Mouse (Mus musculus): ENCODE results near the gene Gm6526. TPM values are rescaled to one million over a fixed set of nuclear protein-coding genes. Genes with fewer than 3 reads are reported as not detected.
"Not testable (repeated sequence)": the region's sequence is repeated elsewhere in the genome, so short reads cannot be mapped to it uniquely, and the experiment has no call there.

Gm6526 gene
- not detected in 2 replicates for polyA plus RNA-seq (2012; ENCODE audit: insufficient read depth, insufficient read length, missing spikeins)

GRCm38 (mm10) chr14:43747566-43747965 lies at the start of gene Gm6526:
Gene Gm6526 (plus strand): TSS chr14:43747866.
- not testable (repeated sequence) for H3K4me1 ChIP-seq (ENCODE audit: control insufficient read depth, insufficient read depth, low read length); H3K4me3 ChIP-seq (ENCODE audit: insufficient read depth, low read length); H3K27ac ChIP-seq (ENCODE audit: insufficient read depth, low read depth, low read length)

- H3K27ac ChIP-seq (ENCODE audit: insufficient read depth, low read depth, low read length); H3K4me3 ChIP-seq (ENCODE audit: insufficient read depth, low read length); H3K4me1 ChIP-seq (ENCODE audit: control insufficient read depth, insufficient read depth, low read length): not testable (repeated sequence)
Observed at GRCm38 (mm10) chr14:43727385-43727784, 20.3 kb upstream of the Gm6526 start, which contains the start of gene Gm16506. Gene Gm16506 (minus strand): TSS chr14:43727485.

DNA sequence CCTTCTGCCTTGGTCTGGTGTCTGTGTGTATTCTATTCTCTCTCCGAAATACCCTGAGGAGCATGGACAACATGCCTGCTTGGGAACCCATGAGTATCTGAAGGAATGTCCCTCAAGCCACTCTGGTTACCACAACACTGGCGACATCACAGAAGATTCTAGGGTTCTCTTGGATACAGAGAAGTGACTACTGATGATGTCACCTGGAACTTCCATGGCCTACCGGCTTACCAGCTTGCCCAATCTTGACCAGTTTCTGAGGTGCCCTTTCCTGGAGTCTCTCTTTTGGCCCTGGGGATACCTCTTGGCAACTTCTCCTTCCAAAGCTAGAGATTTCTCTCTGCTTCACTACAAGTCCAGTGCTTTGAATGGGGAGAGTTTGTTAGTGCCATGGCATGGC lies 37.0 kb downstream of the Gm6526 start, which contains the start of gene Gm8180:
TSS of gene Gm8180 (minus strand) at position 101 of the 400 bp plus-strand sequence.
- not testable (repeated sequence) for H3K4me1 ChIP-seq (ENCODE audit: control insufficient read depth, insufficient read depth, low read length); H3K27ac ChIP-seq (ENCODE audit: insufficient read depth, low read depth, low read length); H3K4me3 ChIP-seq (ENCODE audit: insufficient read depth, low read length)

DNA sequence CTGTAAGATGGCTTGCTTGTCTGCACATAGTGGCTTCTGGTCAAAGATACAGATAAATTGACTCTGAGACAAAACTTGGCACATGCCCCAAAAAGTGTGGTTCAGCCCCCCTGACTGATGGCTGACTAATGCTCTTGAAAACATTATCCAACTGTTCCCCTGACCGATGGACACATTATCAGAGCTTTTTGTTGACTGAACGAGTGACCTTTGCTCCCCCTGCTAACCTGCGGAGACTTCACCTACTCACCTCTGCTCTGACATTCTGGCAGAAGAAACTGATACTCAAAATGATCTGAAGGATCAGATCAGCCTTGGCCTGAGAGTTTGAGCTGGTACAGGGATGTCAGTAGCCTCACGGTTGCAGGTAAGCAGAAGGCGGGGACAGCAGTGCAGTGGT lies 46.1 kb downstream of the Gm6526 start:
- not testable (repeated sequence) for H3K4me3 ChIP-seq (ENCODE audit: insufficient read depth, low read length); H3K27ac ChIP-seq (ENCODE audit: insufficient read depth, low read depth, low read length); H3K4me1 ChIP-seq (ENCODE audit: control insufficient read depth, insufficient read depth, low read length)

- TF ChIP-seq POLR2A (IDR thresholded peaks at IDR 0.05; ENCODE audit: borderline replicate concordance, low read depth, low read length) (no peak), CTCF (IDR thresholded peaks at IDR 0.05; ENCODE audit: low read depth, low read length) (no peak)
- Histone ChIP-seq H3K4me1 (ENCODE audit: control insufficient read depth, insufficient read depth, low read length) (no peaks in the 10 kb centered on the region), H3K27ac (ENCODE audit: insufficient read depth, low read depth, low read length) (no peak overlapping the region), H3K4me3 (ENCODE audit: insufficient read depth, low read length) (no peak overlapping the region)
Observed at GRCm38 (mm10) chr14:43796069-43796904, 48.6 kb downstream of the Gm6526 start.

GRCm38 (mm10) chr14:43796905-43797470 lies 49.3 kb downstream of the Gm6526 start:
- not testable (repeated sequence) for H3K27ac ChIP-seq (ENCODE audit: insufficient read depth, low read depth, low read length); H3K4me1 ChIP-seq (ENCODE audit: control insufficient read depth, insufficient read depth, low read length); H3K4me3 ChIP-seq (ENCODE audit: insufficient read depth, low read length)

- H3K4me1 ChIP-seq (ENCODE audit: control insufficient read depth, insufficient read depth, low read length); H3K27ac ChIP-seq (ENCODE audit: insufficient read depth, low read depth, low read length); H3K4me3 ChIP-seq (ENCODE audit: insufficient read depth, low read length): not testable (repeated sequence)
Observed at GRCm38 (mm10) chr14:43804435-43804834, 56.8 kb downstream of the Gm6526 start.

Other genes with a start within 250 kb of the Gm6526 start
- not detected in 2 replicates for gene Gm5799, start 204.3 kb upstream of the Gm6526 start, polyA plus RNA-seq (2012; ENCODE audit: insufficient read depth, insufficient read length, missing spikeins)
- gene Gm17654, start 168.7 kb upstream of the Gm6526 start, polyA plus RNA-seq (2012; ENCODE audit: insufficient read depth, insufficient read length, missing spikeins), result not detected in 2 replicates
- gene Gm10375, start 139.9 kb upstream of the Gm6526 start, polyA plus RNA-seq (2012; ENCODE audit: insufficient read depth, insufficient read length, missing spikeins), result not detected in 2 replicates
- not detected in 2 replicates for gene Gm8165, start 70.7 kb upstream of the Gm6526 start, polyA plus RNA-seq (2012; ENCODE audit: insufficient read depth, insufficient read length, missing spikeins)
- gene Gm7324, start 50.0 kb upstream of the Gm6526 start, polyA plus RNA-seq (2012; ENCODE audit: insufficient read depth, insufficient read length, missing spikeins), result 1.9 and 5.3 TPM in 2 replicates
- gene Gm16506, start 20.4 kb upstream of the Gm6526 start, polyA plus RNA-seq (2012; ENCODE audit: insufficient read depth, insufficient read length, missing spikeins), result not detected in 2 replicates
- not detected in 2 replicates for gene Gm8180, start 36.9 kb downstream of the Gm6526 start, polyA plus RNA-seq (2012; ENCODE audit: insufficient read depth, insufficient read length, missing spikeins)
- not detected in 2 replicates for gene Ear1, start 127.7 kb downstream of the Gm6526 start, polyA plus RNA-seq (2012; ENCODE audit: insufficient read depth, insufficient read length, missing spikeins)
- not detected in 2 replicates for gene Ear10, start 175.7 kb downstream of the Gm6526 start, polyA plus RNA-seq (2012; ENCODE audit: insufficient read depth, insufficient read length, missing spikeins)
- gene Gm8113, start 177.5 kb downstream of the Gm6526 start, polyA plus RNA-seq (2012; ENCODE audit: insufficient read depth, insufficient read length, missing spikeins), result not detected in 2 replicates
- not detected in 2 replicates for gene Ang5, start 209.2 kb downstream of the Gm6526 start, polyA plus RNA-seq (2012; ENCODE audit: insufficient read depth, insufficient read length, missing spikeins)

Measured in bone marrow macrophage, adult 2 months (primary cell).